Mouse (Mus musculus): ENCODE results near the gene Alk. TPM values are rescaled to one million over a fixed set of nuclear protein-coding genes. Genes with fewer than 3 reads are reported as not detected.

Gene Alk
- total RNA-seq, 4 experiments from 2014 or later = 0.05 to 0.09 TPM; not detected in 2

DNA sequence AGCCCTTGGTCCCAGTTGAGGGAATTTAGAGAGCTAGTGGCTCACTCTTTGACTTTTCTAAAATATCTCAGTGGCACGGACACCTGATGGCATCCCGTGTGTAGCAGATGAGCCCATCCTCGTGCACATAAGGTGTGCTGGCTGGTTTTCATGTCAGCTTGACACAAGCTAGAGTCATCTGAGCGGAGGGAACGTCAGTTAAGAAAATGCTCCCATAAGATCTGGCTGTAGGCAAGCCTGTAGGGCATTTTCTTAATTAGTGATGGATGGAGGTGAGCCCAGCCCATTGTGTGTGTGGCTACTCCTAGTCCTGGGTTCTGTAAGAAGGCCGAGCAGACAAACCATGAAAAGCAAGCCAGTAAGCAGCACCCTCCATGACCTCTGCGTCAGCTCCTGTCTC, 732.4 kb downstream of the Alk start:
- no peak for DNase-seq

DNA sequence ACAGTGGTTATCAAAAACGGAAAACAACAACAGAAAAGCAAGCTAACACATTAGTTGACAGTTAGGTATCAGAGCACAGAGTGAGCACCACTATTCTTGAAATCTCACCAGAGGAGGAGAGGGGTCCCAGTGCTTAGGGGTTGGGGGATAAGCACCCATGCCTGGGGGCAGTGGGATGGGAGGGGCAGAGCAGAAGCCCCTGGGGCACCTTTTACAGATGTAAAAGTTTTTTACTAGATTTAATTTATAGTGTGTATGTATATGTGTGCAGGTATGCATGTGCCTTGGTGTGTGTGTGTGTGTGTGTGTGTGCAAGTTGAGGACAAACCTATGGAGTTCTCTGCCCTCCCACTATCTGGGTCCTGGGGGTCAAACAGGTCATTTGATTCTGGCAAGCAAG, 733.8 kb downstream of the Alk start:
- no peak for DNase-seq

GRCm38 (mm10) chr17:71870232-71870621, 734.2 kb downstream of the Alk start:
- DNase-seq = no peak

DNA sequence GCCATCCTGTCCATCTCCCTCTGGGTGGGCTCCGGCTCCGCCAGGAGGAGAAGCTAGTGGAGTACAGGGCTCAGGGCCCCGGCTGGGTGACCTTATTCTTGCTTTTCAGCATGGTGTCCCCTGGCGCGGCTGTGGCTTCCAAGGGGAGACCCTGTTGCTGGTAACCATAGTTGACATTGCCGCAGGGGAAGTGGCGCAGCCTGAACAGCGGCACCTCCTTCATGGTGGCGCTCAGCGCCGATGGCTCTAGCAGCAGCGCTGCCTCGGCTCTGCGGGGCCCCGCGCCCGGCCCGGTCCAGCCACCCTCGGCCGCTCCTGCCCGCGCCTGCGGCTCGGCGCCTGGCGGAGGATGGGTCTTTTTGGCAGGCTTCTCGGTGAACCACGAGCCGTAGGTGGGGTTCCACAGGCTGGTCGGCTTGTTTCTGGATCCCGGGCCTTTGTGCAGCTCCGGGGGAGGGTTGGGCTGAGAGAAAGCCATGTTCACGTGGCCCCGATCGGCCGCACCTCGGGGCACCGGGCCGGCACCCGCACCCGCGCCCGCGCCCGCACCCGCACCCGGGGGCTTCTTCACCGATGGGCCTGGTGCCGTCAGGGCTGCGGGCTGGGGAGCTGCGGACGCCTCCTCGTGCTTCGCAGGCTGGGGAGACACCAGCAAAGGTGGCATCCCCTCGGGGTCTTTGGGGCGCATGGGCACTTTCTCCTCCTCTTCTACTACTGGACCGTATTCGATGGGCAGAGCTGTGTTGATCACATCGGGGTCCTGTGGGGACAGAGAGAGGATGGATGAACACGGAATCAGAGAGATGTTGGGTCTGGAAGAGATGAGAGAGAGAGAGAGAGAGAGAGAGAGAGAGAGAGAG, 734.8 kb downstream of the Alk start:
- no peak for DNase-seq

GRCm38 (mm10) chr17:71868828-71869227, 735.6 kb downstream of the Alk start:
- no peak for DNase-seq

GRCm38 (mm10) chr17:71867892-71868291, 736.5 kb downstream of the Alk start:
- no peak for DNase-seq

DNA sequence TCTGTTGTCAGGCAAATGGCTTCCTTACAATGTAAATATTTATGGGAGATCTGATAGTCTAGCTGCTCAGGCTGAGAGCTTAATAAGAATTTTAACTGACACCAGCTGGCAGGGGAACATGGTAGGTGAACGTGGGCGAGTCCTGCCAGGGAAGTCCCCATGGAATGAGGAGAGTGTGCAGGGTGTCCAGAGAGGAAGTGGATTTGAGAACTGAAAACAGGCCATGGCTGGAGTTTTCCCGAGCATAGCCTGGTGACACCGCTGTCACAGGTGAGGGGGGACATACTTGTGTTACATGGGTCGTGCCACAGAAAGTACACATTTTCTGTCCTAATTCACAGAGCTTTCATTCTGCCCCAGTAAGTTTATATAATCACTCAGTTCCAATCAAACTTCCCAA, 739.0 kb downstream of the Alk start:
- no peak for DNase-seq

DNA sequence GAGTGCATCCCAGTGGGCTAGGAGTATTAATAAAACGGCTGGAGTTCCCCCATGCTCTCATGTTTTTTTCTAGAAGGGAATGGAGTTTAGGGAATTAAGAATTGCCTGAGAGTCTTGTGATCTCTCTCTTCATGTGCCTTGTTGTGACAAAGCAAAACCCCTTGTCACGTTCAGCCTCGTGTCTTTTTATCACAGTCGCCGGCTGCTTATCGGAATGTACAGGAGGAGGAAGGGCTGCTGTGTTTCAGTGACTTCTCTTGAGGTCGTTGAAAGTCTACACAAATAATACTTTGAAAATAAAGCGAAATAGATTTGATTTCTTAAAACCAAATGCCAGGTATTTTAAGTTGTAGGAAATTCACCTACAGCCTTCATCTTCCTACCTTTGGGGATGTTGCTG, 740.4 kb downstream of the Alk start:
- DNase-seq = no peak

DNA sequence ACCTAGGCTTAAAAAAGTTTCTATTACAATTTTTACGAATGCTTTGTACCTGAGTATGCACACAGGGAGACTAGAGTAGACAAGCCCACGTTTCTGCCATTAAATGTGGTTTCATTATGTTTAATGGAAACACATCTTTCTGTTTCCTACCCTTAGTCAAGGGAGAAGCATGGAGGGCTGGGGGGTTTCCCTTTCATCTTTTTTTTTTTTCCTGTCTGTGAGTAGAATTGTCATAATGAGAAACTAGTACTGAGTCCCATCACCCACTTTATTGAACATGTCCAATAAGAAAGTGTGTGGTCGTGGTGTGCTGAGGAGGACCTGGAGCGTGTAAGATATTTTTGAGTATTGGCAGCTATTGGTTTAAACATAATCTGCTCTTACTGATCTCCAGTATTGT, 741.5 kb downstream of the Alk start:
- DNase-seq = no peak

DNA sequence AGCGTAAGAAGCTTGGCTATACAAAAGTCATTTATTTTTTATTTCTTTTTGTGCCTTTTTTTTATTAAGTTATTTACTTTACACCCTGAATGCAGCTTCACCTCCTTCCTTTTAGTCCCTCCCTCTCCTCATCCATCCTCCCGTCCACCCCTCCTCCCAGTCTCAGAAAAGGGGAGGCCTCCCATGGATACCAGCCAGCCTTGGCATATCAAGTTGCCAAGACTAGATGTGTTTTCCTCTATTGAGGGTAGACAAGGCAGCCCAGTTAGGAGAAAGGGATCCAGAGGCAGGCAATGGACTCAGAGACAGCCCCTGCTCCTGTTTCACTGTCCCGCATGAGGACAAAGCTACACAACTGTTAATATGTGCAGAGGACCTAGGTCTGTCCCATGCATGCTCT, 742.2 kb downstream of the Alk start:
- DNase-seq = no peak

- DNase-seq = no peak
Observed at GRCm38 (mm10) chr17:71831960-71832359, 772.5 kb downstream of the Alk start.

- DNase-seq = no peak
Observed at GRCm38 (mm10) chr17:71828647-71829414, 775.6 kb downstream of the Alk start.

- no peak for DNase-seq
Observed at GRCm38 (mm10) chr17:71827627-71828026, 776.8 kb downstream of the Alk start.

DNA sequence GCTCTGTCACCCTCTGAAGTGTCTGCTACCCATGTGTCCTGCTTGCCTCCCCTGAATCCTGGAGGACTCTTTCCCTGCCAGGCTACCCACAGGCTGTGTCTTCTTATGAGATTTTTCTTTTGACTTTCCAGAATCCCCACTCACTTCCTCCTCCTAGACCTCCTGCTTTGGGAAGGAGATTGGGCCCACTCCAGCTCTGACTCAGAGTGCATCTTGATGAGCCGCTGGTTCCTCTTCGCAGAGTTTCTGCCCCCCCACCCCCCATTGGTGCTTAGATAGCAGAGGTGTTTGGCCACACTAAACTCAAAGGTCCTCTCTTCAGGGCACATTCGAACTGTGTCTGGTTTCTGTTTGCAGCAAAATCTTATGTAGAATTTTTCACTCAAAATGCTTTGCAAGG, 777.8 kb downstream of the Alk start:
- DNase-seq = no peak

DNA sequence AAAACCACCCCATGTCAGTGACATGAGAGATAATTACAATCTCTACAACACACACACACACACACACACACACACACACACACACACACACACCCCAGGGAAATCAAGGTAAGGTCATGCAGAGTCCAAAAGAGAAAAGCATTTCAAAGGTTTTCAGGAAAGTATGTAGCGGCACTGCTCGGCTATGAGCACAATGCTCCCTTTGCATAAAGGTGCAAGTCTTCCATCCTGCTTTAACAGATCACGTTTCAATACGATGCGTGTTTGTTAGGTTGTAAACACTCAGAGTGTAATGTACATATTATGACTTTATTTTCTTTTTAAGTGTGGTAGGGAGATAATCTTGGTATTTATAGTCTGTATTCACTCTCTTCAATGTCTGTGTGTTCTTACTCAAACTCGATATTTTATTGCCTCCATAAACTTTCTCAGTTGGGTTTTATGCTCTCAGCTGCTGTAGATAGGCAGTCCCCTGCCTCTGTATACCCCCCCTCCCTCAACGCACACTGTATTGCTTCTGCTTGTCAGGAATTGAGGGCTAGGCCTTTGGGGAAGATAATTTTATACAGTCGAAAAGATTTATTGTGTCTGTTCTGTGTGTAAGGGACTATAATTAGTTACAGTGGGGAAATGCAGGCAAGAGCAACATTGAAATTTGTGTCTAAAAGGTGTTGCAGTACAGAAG, 780.7 kb downstream of the Alk start:
- DNase-seq = no peak

Other genes starting within 250 kb of the Alk start
- 100 to 1,000 TPM in 1 of 4 experiments, 10 to 100 TPM in 3; 78.4 to 101 (median 92.9) TPM for gene Ypel5, start 231.8 kb upstream of the Alk start, total RNA-seq (2022)

All from adrenal gland, adult 8-10 months (tissue).